Mouse (Mus musculus) midbrain, embryonic 10.5 days (tissue): Measurements from ENCODE around the gene Naa25. TPM values are rescaled to one million over a fixed set of nuclear protein-coding genes. Genes with fewer than 3 reads are reported as not detected.
A peak's percentile ranks its signal among the peaks of the same experiment; 100 is the strongest.
"Not testable (repeated sequence)": the region's sequence is repeated elsewhere in the genome, so short reads cannot be mapped to it uniquely, and the experiment has no call there.

Experiments
- DNase-seq: peaks from one replicate; pipeline ENCODE4 v3.0.0-alpha.2; 2017; ENCODE audit warnings: low spot score
- H3K27ac ChIP-seq: fragments of 300-500 bp; sonication (generic); replicated peaks from 2 replicates; pipeline ENCODE4 v1.5.1; 2016; ENCODE audit warnings: mild to moderate bottlenecking
- H3K27me3 ChIP-seq: fragments of 300-500 bp; sonication (generic); 2 replicates; pipeline ENCODE4 v1.6.1; 2016; ENCODE audit warnings: low read depth, mild to moderate bottlenecking; ENCODE audit not compliant: poor library complexity, severe bottlenecking
- H3K36me3 ChIP-seq: fragments of 300-500 bp; sonication (generic); 2 replicates; pipeline ENCODE4 v1.6.1; 2016; ENCODE audit warnings: mild to moderate bottlenecking, moderate library complexity
- H3K4me1 ChIP-seq: fragments of 300-500 bp; sonication (generic); 2 replicates; pipeline ENCODE4 v1.6.1; 2016
- H3K4me3 ChIP-seq: fragments of 300-500 bp; sonication (generic); 2 replicates; pipeline ENCODE4 v1.5.1; 2016; ENCODE audit warnings: mild to moderate bottlenecking, moderate library complexity
- H3K9me3 ChIP-seq: fragments of 300-500 bp; sonication (generic); replicated peaks from 2 replicates; pipeline ENCODE4 v1.6.1; 2016; ENCODE audit warnings: mild to moderate bottlenecking
- WGBS: fragments of 180-500 bp; shearing (Covaris S2); methylation state at CpG from one replicate; pipeline ENCODE4 v1.1.7; 2016; 5-methylcytosine and 5-hydroxymethylcytosine counted together
- polyA plus RNA-seq: library from polyadenylated mRNA; unstranded; fragments of >200 nt; fragmentation: Nextera tagmentation; extraction: Ambion mirVana; gene quantifications from 2 replicates; pipeline ENCODE4 v1.2.1, GENCODE M21; 2016

Naa25 gene
- 52.9 and 54.7 TPM in 2 replicates for polyA plus RNA-seq

- Histone ChIP-seq H3K4me3 (peak within 1 kb of the TSS; percentile 99), H3K9me3 (no peaks in the 10 kb centered on the region), H3K27ac (peak within 1 kb of the TSS; percentile 91), H3K4me1 (peaks cover 25% of the 10 kb centered on the region), H3K36me3 (peaks cover 28% of the 10 kb centered on the region), H3K27me3 (no peaks in the 10 kb centered on the region)
- DNase-seq = peak; percentile 96
- WGBS = 12% methylated on average over 52 of the region's 53 CpGs
Observed at GRCm38 (mm10) chr5:121397187-121398145, at the start of gene Naa25. Gene Naa25 (plus strand): TSS chr5:121397936.

GRCm38 (mm10) chr5:121359229-121359628 is 38.5 kb upstream of the Naa25 start:
- no peak overlapping the region for H3K4me3 ChIP-seq
- H3K27me3 ChIP-seq = no peaks in the 10 kb centered on the region
- no peak for DNase-seq
- no peaks in the 10 kb centered on the region for H3K4me1 ChIP-seq
- peaks cover 99% of the 10 kb centered on the region for H3K36me3 ChIP-seq
- no peaks in the 10 kb centered on the region for H3K9me3 ChIP-seq
- 78% methylated on average over 9 of the region's 9 CpGs for WGBS
- no peak overlapping the region for H3K27ac ChIP-seq

- no peak for DNase-seq
- WGBS = 89% methylated on average over 5 of the region's 5 CpGs
- H3K27me3 ChIP-seq = no peaks in the 10 kb centered on the region
- no peak overlapping the region for H3K4me3 ChIP-seq
- no peaks in the 10 kb centered on the region for H3K9me3 ChIP-seq
- H3K4me1 ChIP-seq = no peaks in the 10 kb centered on the region
- peaks cover 100% of the 10 kb centered on the region for H3K36me3 ChIP-seq
- H3K27ac ChIP-seq = no peak overlapping the region
Observed at GRCm38 (mm10) chr5:121361696-121362095, 36.0 kb upstream of the Naa25 start.

- 93% methylated on average over 7 of the region's 7 CpGs for WGBS
- Histone ChIP-seq H3K27me3 (no peaks in the 10 kb centered on the region), H3K27ac (no peak overlapping the region), H3K9me3 (no peaks in the 10 kb centered on the region), H3K4me1 (no peaks in the 10 kb centered on the region), H3K36me3 (peaks cover 100% of the 10 kb centered on the region), H3K4me3 (no peak overlapping the region)
- DNase-seq = no peak
Observed at GRCm38 (mm10) chr5:121363441-121363840, 34.3 kb upstream of the Naa25 start.

GRCm38 (mm10) chr5:121366449-121367225 is 31.1 kb upstream of the Naa25 start:
- Histone ChIP-seq H3K4me1 (no peaks in the 10 kb centered on the region), H3K4me3 (no peak overlapping the region), H3K9me3 (no peaks in the 10 kb centered on the region), H3K36me3 (peaks cover 97% of the 10 kb centered on the region), H3K27me3 (no peaks in the 10 kb centered on the region), H3K27ac (no peak overlapping the region)
- DNase-seq = no peak
- WGBS = 89% methylated on average over 16 of the region's 16 CpGs

- Histone ChIP-seq H3K9me3 (no peaks in the 10 kb centered on the region), H3K4me3 (no peak overlapping the region), H3K27me3 (no peaks in the 10 kb centered on the region), H3K27ac (no peak overlapping the region), H3K4me1 (no peaks in the 10 kb centered on the region), H3K36me3 (peaks cover 97% of the 10 kb centered on the region)
- DNase-seq = no peak
- 88% methylated on average over 4 of the region's 4 CpGs for WGBS
Observed at GRCm38 (mm10) chr5:121367255-121367654, 30.5 kb upstream of the Naa25 start.

- whole genome bisulfite sequencing = 94% methylated on average over 6 of the region's 6 CpGs
- DNase-seq = no peak
- H3K4me3 ChIP-seq = no peak overlapping the region
- H3K27me3 ChIP-seq = no peaks in the 10 kb centered on the region
- no peaks in the 10 kb centered on the region for H3K9me3 ChIP-seq
- H3K36me3 ChIP-seq = peaks cover 95% of the 10 kb centered on the region
- H3K4me1 ChIP-seq = no peaks in the 10 kb centered on the region
- no peak overlapping the region for H3K27ac ChIP-seq
Observed at GRCm38 (mm10) chr5:121371712-121372111, 26.0 kb upstream of the Naa25 start.

GRCm38 (mm10) chr5:121374790-121375189 is 22.9 kb upstream of the Naa25 start:
- WGBS = 90% methylated on average over 3 of the region's 3 CpGs

GRCm38 (mm10) chr5:121376972-121377371 is 20.8 kb upstream of the Naa25 start:
- H3K9me3 ChIP-seq, H3K4me1 ChIP-seq, H3K27ac ChIP-seq, DNase-seq, H3K27me3 ChIP-seq, H3K4me3 ChIP-seq: not testable (repeated sequence)
- WGBS = 70% methylated on average over 5 of the region's 5 CpGs
- H3K36me3 ChIP-seq = peaks cover 95% of the 10 kb centered on the region

More at GRCm38 (mm10) chr5:121374790-121375189, 22.9 kb upstream of the Naa25 start:
- DNase-seq = no peak
- Histone ChIP-seq H3K27ac (no peak overlapping the region), H3K4me1 (no peaks in the 10 kb centered on the region), H3K4me3 (no peak overlapping the region), H3K9me3 (no peaks in the 10 kb centered on the region), H3K36me3 (peaks cover 94% of the 10 kb centered on the region), H3K27me3 (no peaks in the 10 kb centered on the region)

- WGBS = 93% methylated on average over 13 of the region's 13 CpGs
- H3K27me3 ChIP-seq = no peaks in the 10 kb centered on the region
- H3K4me3 ChIP-seq = no peak overlapping the region
- peaks cover 2% of the 10 kb centered on the region; the same call in 1 of the 2 replicates for H3K4me1 ChIP-seq
- DNase-seq = no peak
- no peak overlapping the region for H3K27ac ChIP-seq
- H3K9me3 ChIP-seq = peaks cover 6% of the 10 kb centered on the region; the same call in 1 of the 2 replicates
- peaks cover 92% of the 10 kb centered on the region for H3K36me3 ChIP-seq
Observed at GRCm38 (mm10) chr5:121378678-121379256, 19.0 kb upstream of the Naa25 start.

- peaks cover 13% of the 10 kb centered on the region for H3K4me1 ChIP-seq
- H3K4me3 ChIP-seq = no peak overlapping the region
- H3K27me3 ChIP-seq = no peaks in the 10 kb centered on the region
- H3K36me3 ChIP-seq = peaks cover 75% of the 10 kb centered on the region
- no peak overlapping the region for H3K27ac ChIP-seq
- no peak for DNase-seq
- H3K9me3 ChIP-seq = peaks cover 6% of the 10 kb centered on the region; the same call in 1 of the 2 replicates
- WGBS = 94% methylated on average over 2 of the region's 2 CpGs
Observed at GRCm38 (mm10) chr5:121380692-121381091, 17.0 kb upstream of the Naa25 start.
